Mouse (Mus musculus): Measurements from ENCODE around the gene Dnajc27. TPM values are rescaled to one million over a fixed set of nuclear protein-coding genes. Genes with fewer than 3 reads are reported as not detected.
A peak's percentile ranks its signal among the peaks of the same experiment; 100 is the strongest.

The Dnajc27 gene
- polyA plus RNA-seq, 1 experiment from 2014 or later: 9.5 TPM

DNA sequence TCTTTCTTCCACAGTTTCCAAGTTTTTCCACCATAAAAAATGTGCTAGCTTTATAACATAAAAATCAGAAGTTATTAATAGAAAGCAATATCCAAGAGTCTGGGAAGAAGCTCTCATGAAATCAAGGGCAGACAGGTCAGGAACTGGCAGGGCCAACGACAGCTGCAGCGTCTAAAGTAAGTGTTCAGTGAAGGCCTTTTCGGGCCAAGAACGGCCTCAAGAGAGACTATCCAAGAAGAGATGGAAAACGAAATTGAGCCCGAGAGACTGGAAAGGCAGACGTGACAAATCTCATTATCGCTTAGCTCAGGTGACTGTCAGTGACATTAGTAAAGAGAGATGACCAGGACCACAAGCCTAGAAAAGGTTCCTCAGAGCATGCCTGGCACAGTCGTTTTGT, 24.1 kb upstream of the Dnajc27 start:
- Histone ChIP-seq H3K27ac (no peak overlapping the region), H3K9me3 (0 out of 2 replicates have a peak, but pooled peaks cover 6% of the 10 kb centered on the region)
- WGBS: 70% methylated on average over 9 of the region's 9 CpGs

DNA sequence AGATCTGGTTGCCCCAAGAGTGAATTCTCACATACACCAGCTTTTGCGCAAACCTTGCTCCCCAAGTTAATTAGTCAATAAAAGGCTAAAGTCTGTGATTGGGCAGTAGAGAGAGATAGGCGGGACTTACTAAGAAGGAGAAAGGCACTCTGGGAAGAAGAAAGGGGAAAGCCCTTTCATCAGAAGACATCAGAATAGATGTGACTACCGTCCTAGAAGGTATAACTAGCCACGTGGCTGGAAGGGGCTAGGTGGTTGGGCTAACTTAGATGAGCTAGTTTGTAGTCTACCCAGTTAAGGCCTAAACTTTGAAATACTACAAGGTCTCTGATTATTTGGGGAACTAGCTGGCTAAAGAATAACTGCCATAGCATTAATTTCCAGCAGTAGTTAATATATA, 22.7 kb upstream of the Dnajc27 start:
- Histone ChIP-seq H3K27ac (no peak overlapping the region), H3K9ac (no peak overlapping the region), H3K4me1 (no peaks in the 10 kb centered on the region), H3K4me3 (no peak overlapping the region), H3K27me3 (no peaks in the 10 kb centered on the region), H3K4me2 (replicated peaks) (no peak overlapping the region), H3K9me3 (0 out of 2 replicates have a peak, but pooled peaks cover 6% of the 10 kb centered on the region), H3K36me3 (no peaks in the 10 kb centered on the region)
- ATAC-seq (ENCODE audit: low FRiP score, low read depth): no peak
- 77% methylated on average over 4 of the region's 4 CpGs for WGBS

More for the DNA sequence above, 24.1 kb upstream of the Dnajc27 start:
- Histone ChIP-seq H3K27me3 (no peaks in the 10 kb centered on the region), H3K9ac (no peak overlapping the region), H3K4me1 (no peaks in the 10 kb centered on the region), H3K4me2 (replicated peaks) (no peak overlapping the region), H3K36me3 (no peaks in the 10 kb centered on the region), H3K4me3 (no peak overlapping the region)
- ATAC-seq (ENCODE audit: low FRiP score, low read depth): no peak

DNA sequence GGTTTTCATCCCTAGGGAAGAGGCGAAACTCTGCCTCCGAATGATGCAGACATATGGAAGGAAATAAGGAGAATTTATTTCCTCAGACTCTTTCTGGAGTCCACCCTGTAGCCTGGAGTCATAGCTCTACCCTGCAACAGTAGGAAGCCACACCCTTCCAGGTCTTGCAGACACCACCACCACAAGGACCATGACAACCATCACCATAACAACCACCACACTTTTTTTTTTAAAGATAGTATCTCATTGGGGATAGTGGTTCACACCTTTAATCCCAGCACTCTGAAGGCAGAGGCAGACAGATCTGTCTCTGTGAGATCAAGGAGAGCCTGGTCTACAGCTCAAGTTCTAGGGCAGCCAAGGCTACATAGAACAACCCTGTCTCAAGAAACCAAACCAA, 16.9 kb upstream of the Dnajc27 start:
- no peak overlapping the region for H3K4me3 ChIP-seq
- H3K9me3 ChIP-seq: 0 out of 2 replicates have a peak, but pooled peaks cover 3% of the 10 kb centered on the region
- ATAC-seq (ENCODE audit: low FRiP score, low read depth): no peak
- no peaks in the 10 kb centered on the region for H3K36me3 ChIP-seq
- no peaks in the 10 kb centered on the region for H3K27me3 ChIP-seq
- H3K4me1 ChIP-seq: no peaks in the 10 kb centered on the region
- no peak overlapping the region for H3K27ac ChIP-seq
- H3K9ac ChIP-seq: no peak overlapping the region
- WGBS: 94% methylated on average over 2 of the region's 2 CpGs
- no peak overlapping the region for H3K4me2 ChIP-seq (replicated peaks)

DNA sequence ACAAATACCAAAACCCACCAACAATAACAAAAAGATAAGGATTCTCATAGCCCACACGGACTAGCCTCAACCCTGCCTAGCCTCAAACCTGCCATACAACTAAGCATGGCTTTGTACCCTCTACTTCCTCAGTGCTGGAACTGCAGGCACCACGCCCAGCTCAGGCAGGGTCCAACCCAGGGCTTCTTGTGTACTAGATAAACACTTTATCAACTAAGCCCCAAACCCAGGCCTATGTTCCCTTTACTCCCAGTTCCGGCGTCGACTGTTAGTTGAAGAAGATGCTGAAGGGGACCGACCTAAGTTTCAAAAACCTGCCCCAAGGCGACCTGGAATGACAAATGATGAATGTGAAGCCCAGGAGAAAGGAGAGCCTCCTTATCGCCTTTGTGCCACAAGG, 16.4 kb upstream of the Dnajc27 start:
- Histone ChIP-seq H3K36me3 (no peaks in the 10 kb centered on the region), H3K27me3 (no peaks in the 10 kb centered on the region), H3K9ac (no peak overlapping the region), H3K4me2 (replicated peaks) (no peak overlapping the region), H3K9me3 (no peaks in the 10 kb centered on the region), H3K4me1 (no peaks in the 10 kb centered on the region), H3K4me3 (no peak overlapping the region), H3K27ac (no peak overlapping the region)
- WGBS: 76% methylated on average over 8 of the region's 8 CpGs
- no peak for ATAC-seq (ENCODE audit: low FRiP score, low read depth)

DNA sequence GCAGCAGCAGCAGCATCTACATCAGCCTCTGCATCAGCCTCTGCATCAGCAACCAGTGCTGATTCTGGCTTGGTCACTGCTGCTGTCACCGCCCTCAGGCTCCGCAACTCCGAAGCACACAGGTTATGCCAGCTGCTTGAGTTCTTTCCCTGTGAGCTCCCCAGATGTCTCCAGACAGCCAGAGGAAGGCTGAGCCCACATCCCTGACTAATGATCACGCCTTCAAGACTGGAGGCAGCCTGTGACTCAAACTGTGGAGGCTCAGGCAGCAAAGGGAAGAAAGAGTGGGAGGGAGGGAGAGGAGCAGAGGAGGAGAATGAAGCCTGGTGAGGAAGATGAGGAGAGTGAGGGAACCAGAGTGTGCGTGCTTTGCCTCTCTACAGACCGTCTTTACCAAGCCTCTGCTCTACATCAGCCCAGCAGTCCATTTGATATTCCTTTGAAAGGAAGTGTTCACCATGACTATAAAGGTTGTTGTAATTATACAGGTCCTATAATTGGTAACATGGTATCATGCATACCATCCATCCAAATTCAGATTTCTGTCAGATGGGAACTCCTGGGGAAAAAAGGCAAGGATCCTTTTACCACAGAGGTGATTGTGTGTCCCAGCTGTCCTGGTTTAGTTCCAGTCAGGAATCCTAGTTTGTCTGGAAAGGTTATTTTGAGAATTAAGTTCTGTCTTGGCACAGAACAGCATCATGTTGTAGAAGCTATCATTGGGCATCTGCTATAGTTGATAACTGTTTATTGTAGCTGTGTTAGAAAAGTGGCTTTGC, 15.5 kb upstream of the Dnajc27 start:
- Histone ChIP-seq H3K4me3 (no peak overlapping the region), H3K9me3 (no peaks in the 10 kb centered on the region), H3K4me2 (replicated peaks) (no peak overlapping the region), H3K36me3 (no peaks in the 10 kb centered on the region), H3K27me3 (no peaks in the 10 kb centered on the region), H3K27ac (no peak overlapping the region), H3K4me1 (no peaks in the 10 kb centered on the region), H3K9ac (0 out of 2 replicates have a peak overlapping the region, but pooled peaks have one; percentile 15)
- 55% methylated on average over 6 of the region's 6 CpGs for WGBS
- no peak for ATAC-seq (ENCODE audit: low FRiP score, low read depth)

DNA sequence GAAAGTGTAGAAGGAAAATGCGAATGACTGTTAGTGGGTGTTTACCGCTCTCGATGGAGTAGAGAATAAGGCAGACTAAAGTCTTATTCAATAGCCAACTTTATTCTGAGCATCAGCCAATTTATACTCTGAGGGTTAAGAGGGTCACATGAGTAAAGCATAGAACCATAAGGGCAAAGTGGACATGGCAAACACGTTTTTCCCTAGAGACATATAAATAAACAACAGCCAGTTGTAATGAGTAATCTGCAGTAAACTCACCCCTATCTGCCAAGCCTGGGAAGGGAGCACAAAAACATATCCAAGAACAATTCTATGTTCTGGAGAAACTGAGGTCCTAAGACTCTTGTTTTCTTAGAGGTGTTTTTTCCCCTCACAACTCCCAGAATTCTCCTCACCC, 13.8 kb upstream of the Dnajc27 start:
- no peak overlapping the region for H3K4me3 ChIP-seq
- ATAC-seq (ENCODE audit: low FRiP score, low read depth): no peak
- H3K36me3 ChIP-seq: no peaks in the 10 kb centered on the region
- no peaks in the 10 kb centered on the region for H3K4me1 ChIP-seq
- no peak overlapping the region for H3K9ac ChIP-seq
- H3K27me3 ChIP-seq: no peaks in the 10 kb centered on the region
- 79% methylated on average over 4 of the region's 4 CpGs for WGBS
- no peak overlapping the region for H3K4me2 ChIP-seq (replicated peaks)
- no peak overlapping the region for H3K27ac ChIP-seq
- H3K9me3 ChIP-seq: no peaks in the 10 kb centered on the region

DNA sequence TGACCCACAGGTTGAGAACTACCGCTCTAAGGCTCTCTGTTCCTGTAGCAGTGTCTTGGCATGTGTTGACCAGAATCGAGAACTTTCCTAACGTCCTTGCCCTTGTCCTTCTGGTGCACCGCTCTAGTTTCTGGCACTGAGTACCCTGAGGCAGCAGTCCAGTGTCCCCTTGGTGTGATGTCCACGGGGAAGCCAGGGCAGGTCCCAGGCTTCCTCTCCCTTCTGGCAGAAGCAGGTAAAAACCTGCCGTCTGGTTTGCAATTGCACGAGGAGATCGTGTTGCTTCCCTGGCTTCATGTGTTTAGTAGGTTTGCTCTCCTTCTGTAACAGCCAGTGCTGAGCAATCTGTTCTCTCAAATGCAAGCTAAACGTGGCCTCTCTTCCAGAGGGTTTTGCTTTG, 10.7 kb upstream of the Dnajc27 start:
- no peaks in the 10 kb centered on the region for H3K9me3 ChIP-seq
- H3K9ac ChIP-seq: no peak overlapping the region
- 71% methylated on average over 9 of the region's 9 CpGs for WGBS
- H3K27me3 ChIP-seq: 0 out of 2 replicates have a peak, but pooled peaks cover 2% of the 10 kb centered on the region
- no peak overlapping the region for H3K27ac ChIP-seq
- no peak for ATAC-seq (ENCODE audit: low FRiP score, low read depth)
- no peaks in the 10 kb centered on the region for H3K36me3 ChIP-seq
- no peaks in the 10 kb centered on the region for H3K4me1 ChIP-seq
- H3K4me2 ChIP-seq (replicated peaks): no peak overlapping the region
- no peak overlapping the region for H3K4me3 ChIP-seq

DNA sequence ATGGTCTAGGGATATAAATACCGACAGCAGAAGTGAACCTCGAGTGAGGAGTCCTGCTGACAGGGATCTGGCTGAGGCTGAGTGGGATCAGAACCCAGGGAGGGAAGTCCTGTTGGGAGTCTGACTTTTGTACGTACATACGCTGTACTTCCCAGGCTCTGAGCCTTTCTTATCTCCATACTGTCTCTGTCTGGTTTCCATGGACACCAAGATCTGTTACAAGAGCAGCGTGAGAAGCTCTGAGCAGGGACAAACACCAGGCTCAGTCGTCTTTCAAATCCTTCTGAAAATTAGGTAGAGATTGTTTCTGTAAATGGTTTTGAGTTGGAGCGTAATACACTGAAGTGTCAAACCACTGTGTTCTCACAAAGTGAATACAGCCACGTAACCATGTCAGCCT, 7.0 kb upstream of the Dnajc27 start:
- no peak overlapping the region for H3K27ac ChIP-seq
- no peak overlapping the region for H3K9ac ChIP-seq
- ATAC-seq (ENCODE audit: low FRiP score, low read depth): no peak
- H3K27me3 ChIP-seq: peaks cover 8% of the 10 kb centered on the region; the same call in 1 of the 2 replicates
- H3K9me3 ChIP-seq: no peaks in the 10 kb centered on the region
- no peaks in the 10 kb centered on the region for H3K4me1 ChIP-seq
- H3K4me3 ChIP-seq: no peak overlapping the region
- WGBS: 72% methylated on average over 8 of the region's 8 CpGs
- no peak overlapping the region for H3K4me2 ChIP-seq (replicated peaks)
- H3K36me3 ChIP-seq: no peaks in the 10 kb centered on the region

DNA sequence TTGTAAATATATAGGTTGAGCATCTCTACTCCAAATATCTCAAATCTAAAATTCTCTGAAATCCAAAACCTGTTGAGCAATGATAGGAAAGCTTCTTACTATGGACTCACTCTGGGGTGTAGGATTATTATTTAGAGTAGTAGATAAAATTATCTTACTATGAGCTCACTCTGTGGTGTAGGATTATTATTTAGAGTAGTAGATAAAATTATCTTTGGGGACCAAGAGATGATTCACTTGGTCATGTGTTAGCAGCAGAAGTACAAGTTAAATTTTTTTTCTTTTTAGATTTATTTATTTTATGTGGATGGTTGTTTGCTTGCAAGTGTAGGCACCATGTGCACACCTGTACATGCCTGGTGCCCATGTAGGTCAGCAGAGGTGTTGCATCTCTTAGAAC, 6.0 kb upstream of the Dnajc27 start:
- H3K4me3 ChIP-seq: no peak overlapping the region
- H3K27me3 ChIP-seq: peaks cover 8% of the 10 kb centered on the region; the same call in 1 of the 2 replicates

DNA sequence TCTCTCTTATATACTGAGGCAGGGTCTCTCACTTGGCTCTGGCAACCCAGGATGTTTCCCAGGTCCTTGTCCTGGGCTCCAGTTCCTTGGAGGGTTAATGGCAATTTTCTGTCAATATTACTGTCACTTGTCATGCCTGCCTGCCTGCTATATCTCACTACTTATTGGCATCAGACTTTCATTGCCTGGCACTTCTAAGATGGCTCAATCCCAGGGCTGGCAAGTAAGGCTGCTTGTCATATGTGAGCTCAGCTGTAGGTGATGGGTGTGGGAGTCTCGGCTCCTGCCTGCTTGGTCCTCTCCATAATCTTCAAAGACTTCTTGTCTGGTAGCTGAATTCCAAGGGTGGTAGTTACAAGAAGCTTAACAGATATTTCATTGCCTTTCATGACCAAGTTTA, 4.3 kb upstream of the Dnajc27 start:
- peaks cover 5% of the 10 kb centered on the region for H3K4me1 ChIP-seq
- no peak for ATAC-seq (ENCODE audit: low FRiP score, low read depth)
- no peaks in the 10 kb centered on the region for H3K9me3 ChIP-seq
- no peak overlapping the region for H3K4me3 ChIP-seq
- WGBS: 26% methylated on average over 1 of the region's 1 CpGs
- H3K9ac ChIP-seq: no peak overlapping the region
- peaks cover 8% of the 10 kb centered on the region; the same call in 1 of the 2 replicates for H3K27me3 ChIP-seq
- H3K36me3 ChIP-seq: no peaks in the 10 kb centered on the region
- H3K27ac ChIP-seq: no peak overlapping the region
- H3K4me2 ChIP-seq (replicated peaks): no peak overlapping the region

More for the DNA sequence above, 6.0 kb upstream of the Dnajc27 start:
- H3K9ac ChIP-seq: no peak overlapping the region
- ATAC-seq (ENCODE audit: low FRiP score, low read depth): no peak
- H3K9me3 ChIP-seq: no peaks in the 10 kb centered on the region
- no peak overlapping the region for H3K4me2 ChIP-seq (replicated peaks)
- H3K36me3 ChIP-seq: no peaks in the 10 kb centered on the region
- H3K27ac ChIP-seq: no peak overlapping the region
- no peaks in the 10 kb centered on the region for H3K4me1 ChIP-seq

DNA sequence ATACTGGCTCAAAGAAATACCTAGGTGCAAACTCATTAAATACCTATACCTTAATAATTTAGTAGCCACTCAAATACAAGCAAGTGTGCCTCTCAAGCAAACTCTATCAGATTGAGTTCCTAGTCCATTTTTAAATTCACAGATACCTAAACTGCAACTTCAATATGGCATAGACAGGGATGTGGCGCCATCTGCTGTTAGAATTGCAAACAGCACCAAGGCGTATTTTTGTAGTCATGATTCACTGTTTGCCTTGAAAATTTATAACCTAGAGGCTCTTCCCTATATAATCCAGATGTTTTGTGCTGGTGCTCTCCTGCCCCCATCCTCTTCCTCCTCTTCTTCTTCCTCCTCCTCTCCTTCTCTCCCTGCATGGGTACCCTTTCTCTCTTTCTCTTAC, 2.1 kb upstream of the Dnajc27 start:
- H3K4me2 ChIP-seq (replicated peaks): no peak overlapping the region

DNA sequence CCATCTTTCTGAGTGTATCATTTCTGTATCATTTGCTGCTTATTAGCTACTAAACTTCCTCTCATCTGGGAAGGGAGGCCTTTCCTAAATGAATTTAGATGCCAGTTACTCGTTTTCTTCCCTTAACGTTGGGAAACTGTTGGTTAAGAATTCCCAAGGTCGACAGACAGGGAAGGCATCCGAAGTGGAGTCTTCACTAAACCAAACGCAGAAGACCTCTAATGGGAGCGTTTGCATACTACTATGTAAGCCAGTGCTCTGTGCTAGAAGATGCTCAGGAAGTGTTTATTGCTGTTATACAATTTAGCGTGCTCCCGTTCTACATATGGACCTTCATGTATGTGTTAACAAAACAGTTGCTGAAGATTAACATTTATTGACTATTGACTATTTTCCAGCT, 1.1 kb downstream of the Dnajc27 start:
- Histone ChIP-seq H3K9me3 (no peaks in the 10 kb centered on the region), H3K36me3 (peaks cover 31% of the 10 kb centered on the region), H3K9ac (no peak overlapping the region; the same call in none of the 2 replicates), H3K4me3 (peak overlapping the region; percentile 59), H3K27ac (no peak overlapping the region), H3K4me2 (replicated peaks) (peak overlapping the region; percentile 69), H3K4me1 (peaks cover 16% of the 10 kb centered on the region), H3K27me3 (no peaks in the 10 kb centered on the region)
- 69% methylated on average over 8 of the region's 8 CpGs for WGBS
- ATAC-seq (ENCODE audit: low FRiP score, low read depth): no peak

More for the DNA sequence above, 2.1 kb upstream of the Dnajc27 start:
- Histone ChIP-seq H3K9me3 (no peaks in the 10 kb centered on the region), H3K36me3 (0 out of 2 replicates have a peak, but pooled peaks cover 2% of the 10 kb centered on the region), H3K4me1 (peaks cover 16% of the 10 kb centered on the region), H3K9ac (no peak overlapping the region), H3K27me3 (peaks cover 8% of the 10 kb centered on the region; the same call in 1 of the 2 replicates), H3K27ac (no peak overlapping the region), H3K4me3 (no peak overlapping the region)
- no peak for ATAC-seq (ENCODE audit: low FRiP score, low read depth)
- WGBS: 0% methylated on average over 2 of the region's 2 CpGs

DNA sequence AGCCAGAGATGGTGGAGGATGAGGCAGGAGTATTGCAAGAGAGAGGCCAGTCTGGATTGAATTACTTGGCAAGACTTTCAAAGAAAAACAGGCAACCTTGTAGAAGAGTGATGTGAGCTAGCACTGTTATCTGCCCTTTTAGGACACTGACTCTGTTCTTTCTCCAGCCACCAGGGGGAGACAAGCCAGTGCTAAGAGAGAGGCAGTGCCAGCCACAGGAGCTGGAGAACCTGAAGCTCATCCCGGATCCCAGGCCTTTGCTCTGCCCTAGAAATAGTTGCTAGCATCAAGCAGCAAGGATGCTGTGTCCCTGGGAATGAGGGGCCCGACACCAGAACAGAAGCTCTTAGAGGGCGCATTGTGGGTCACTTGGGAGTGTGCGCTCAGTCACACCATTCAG, 25.0 kb downstream of the Dnajc27 start:
- Histone ChIP-seq H3K27ac (no peak overlapping the region), H3K4me2 (replicated peaks) (no peak overlapping the region), H3K27me3 (no peaks in the 10 kb centered on the region), H3K4me1 (no peaks in the 10 kb centered on the region), H3K9me3 (no peaks in the 10 kb centered on the region), H3K36me3 (peaks cover 70% of the 10 kb centered on the region), H3K9ac (no peak overlapping the region), H3K4me3 (no peak overlapping the region)
- WGBS: 79% methylated on average over 4 of the region's 4 CpGs
- ATAC-seq (ENCODE audit: low FRiP score, low read depth): no peak; the same call in 1 of the 2 replicates

All from limb, embryonic 13.5 days (tissue).